Mouse (Mus musculus): ENCODE data around the gene Wdr95. TPM values are rescaled to one million over a fixed set of nuclear protein-coding genes. Genes with fewer than 3 reads are reported as not detected.
A peak's percentile ranks its signal among the peaks of the same experiment; 100 is the strongest.

Gene Wdr95
- polyA plus RNA-seq, 1 experiment from 2014 or later, result not detected

DNA sequence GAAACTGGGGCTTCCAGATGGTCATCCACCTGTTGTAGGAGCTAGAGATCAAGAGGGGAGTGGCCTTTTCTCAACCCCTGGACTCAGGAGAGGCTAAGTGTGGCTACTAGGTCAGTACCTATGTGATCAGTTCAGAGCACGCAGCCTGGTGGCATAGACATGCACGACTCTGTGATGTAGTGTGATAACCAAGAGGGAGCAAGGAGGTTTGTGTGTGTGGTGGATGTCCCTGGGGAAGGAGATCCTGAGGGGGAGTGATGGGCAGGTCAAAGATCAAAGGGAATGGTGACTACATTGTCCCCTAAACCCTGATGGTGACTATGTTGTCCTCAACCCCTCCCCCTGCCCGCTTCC, 83.7 kb downstream of the Wdr95 start:
- no peak for DNase-seq
- no peak overlapping the region for H3K4me2 ChIP-seq
- no peak overlapping the region for H3K9ac ChIP-seq
- H3K4me3 ChIP-seq (ENCODE audit: low read depth, low read length), result no peak overlapping the region
- no peaks in the 10 kb centered on the region for H3K4me1 ChIP-seq (ENCODE audit: insufficient read depth)
- no peaks in the 10 kb centered on the region for H3K27me3 ChIP-seq (ENCODE audit: insufficient read depth, low read length)
- H3K27ac ChIP-seq (ENCODE audit: low read depth), result no peak overlapping the region
- 80% methylated on average over 3 of the region's 3 CpGs for WGBS
- peaks cover 24% of the 10 kb centered on the region for H3K36me3 ChIP-seq (ENCODE audit: insufficient read depth)
- no peaks in the 10 kb centered on the region for H3K9me3 ChIP-seq (ENCODE audit: low read depth, low read length)
- ATAC-seq (ENCODE audit: insufficient read depth), result no peak
- no peak for TF ChIP-seq CTCF (IDR thresholded peaks at IDR 0.05; ENCODE audit: low read depth)

- H3K36me3 ChIP-seq (ENCODE audit: insufficient read depth), result peaks cover 30% of the 10 kb centered on the region
- 60% methylated on average over 10 of the region's 10 CpGs for WGBS
- H3K27me3 ChIP-seq (ENCODE audit: insufficient read depth, low read length), result no peaks in the 10 kb centered on the region
- no peak for TF ChIP-seq CTCF (IDR thresholded peaks at IDR 0.05; ENCODE audit: low read depth)
- H3K4me1 ChIP-seq (ENCODE audit: insufficient read depth), result no peaks in the 10 kb centered on the region
- DNase-seq, result no peak
- ATAC-seq (ENCODE audit: insufficient read depth), result no peak
- no peak overlapping the region for H3K9ac ChIP-seq
- H3K9me3 ChIP-seq (ENCODE audit: low read depth, low read length), result no peaks in the 10 kb centered on the region
- H3K4me2 ChIP-seq, result no peak overlapping the region
- no peak overlapping the region for H3K27ac ChIP-seq (ENCODE audit: low read depth)
- H3K4me3 ChIP-seq (ENCODE audit: low read depth, low read length), result no peak overlapping the region
Measured at GRCm38 (mm10) chr5:149612740-149613139, 84.3 kb downstream of the Wdr95 start.

DNA sequence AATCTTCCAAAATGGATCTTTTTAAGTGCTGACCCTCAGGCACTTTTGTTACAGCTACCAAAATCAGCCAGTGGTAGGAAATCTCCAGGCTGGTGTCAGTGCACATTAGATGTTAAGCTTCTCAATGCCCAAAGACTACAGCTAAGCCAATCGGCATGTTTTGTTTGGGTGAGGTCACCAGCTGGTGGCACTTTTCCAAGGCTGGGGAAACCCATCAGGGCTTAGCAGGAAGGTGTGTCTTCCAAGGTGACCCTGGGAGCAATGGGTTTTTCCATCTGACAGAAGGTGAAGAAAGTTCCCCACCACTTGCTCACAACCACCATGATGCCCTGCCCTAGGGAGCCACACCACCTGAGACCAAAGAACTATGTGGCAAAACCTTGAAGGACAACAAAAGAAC, 87.7 kb downstream of the Wdr95 start:
- 48% methylated on average over 1 of the region's 1 CpGs for WGBS
- H3K36me3 ChIP-seq (ENCODE audit: insufficient read depth), result peaks cover 64% of the 10 kb centered on the region

DNA sequence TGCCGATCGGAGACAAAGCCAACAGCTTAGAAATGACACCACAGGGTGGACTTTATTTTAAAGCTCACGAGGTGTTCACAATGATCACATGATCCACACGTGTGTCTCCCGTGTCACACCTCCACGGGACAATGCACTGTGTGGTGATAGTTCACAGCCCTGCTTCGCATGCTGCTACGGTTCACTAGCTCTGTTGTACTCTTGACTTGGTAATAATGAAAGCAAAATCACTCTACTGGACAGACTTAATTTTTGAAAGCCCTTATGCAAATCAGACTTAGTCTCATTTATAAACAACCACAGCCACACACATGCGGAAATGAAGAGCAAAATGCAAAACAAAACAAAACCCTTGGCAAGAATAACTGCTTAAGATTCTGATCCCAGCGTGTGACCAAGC, 88.3 kb downstream of the Wdr95 start:
- no peaks in the 10 kb centered on the region for H3K9me3 ChIP-seq (ENCODE audit: low read depth, low read length)
- DNase-seq, result no peak
- H3K27ac ChIP-seq (ENCODE audit: low read depth), result no peak overlapping the region
- peaks cover 70% of the 10 kb centered on the region for H3K36me3 ChIP-seq (ENCODE audit: insufficient read depth)
- no peaks in the 10 kb centered on the region for H3K4me1 ChIP-seq (ENCODE audit: insufficient read depth)
- no peak overlapping the region for H3K4me3 ChIP-seq (ENCODE audit: low read depth, low read length)
- no peaks in the 10 kb centered on the region for H3K27me3 ChIP-seq (ENCODE audit: insufficient read depth, low read length)
- no peak overlapping the region for H3K4me2 ChIP-seq
- TF ChIP-seq CTCF (IDR thresholded peaks at IDR 0.05; ENCODE audit: low read depth), result no peak
- no peak for ATAC-seq (ENCODE audit: insufficient read depth)
- 87% methylated on average over 10 of the region's 10 CpGs for WGBS
- H3K9ac ChIP-seq, result no peak overlapping the region

More for the DNA sequence above, 87.7 kb downstream of the Wdr95 start:
- Histone ChIP-seq H3K27ac (ENCODE audit: low read depth) (no peak overlapping the region), H3K27me3 (ENCODE audit: insufficient read depth, low read length) (no peaks in the 10 kb centered on the region), H3K4me2 (no peak overlapping the region), H3K9me3 (ENCODE audit: low read depth, low read length) (no peaks in the 10 kb centered on the region), H3K4me3 (ENCODE audit: low read depth, low read length) (no peak overlapping the region), H3K9ac (no peak overlapping the region), H3K4me1 (ENCODE audit: insufficient read depth) (no peaks in the 10 kb centered on the region)
- DNase-seq, result no peak
- TF ChIP-seq CTCF (IDR thresholded peaks at IDR 0.05; ENCODE audit: low read depth), result no peak
- ATAC-seq (ENCODE audit: insufficient read depth), result no peak

- no peak overlapping the region for H3K4me2 ChIP-seq
- no peak overlapping the region for H3K4me3 ChIP-seq (ENCODE audit: low read depth, low read length)
- H3K27ac ChIP-seq (ENCODE audit: low read depth), result no peak overlapping the region
- no peaks in the 10 kb centered on the region for H3K4me1 ChIP-seq (ENCODE audit: insufficient read depth)
- H3K9ac ChIP-seq, result no peak overlapping the region
- TF ChIP-seq CTCF (IDR thresholded peaks at IDR 0.05; ENCODE audit: low read depth), result no peak
- H3K9me3 ChIP-seq (ENCODE audit: low read depth, low read length), result no peaks in the 10 kb centered on the region
- H3K36me3 ChIP-seq (ENCODE audit: insufficient read depth), result peaks cover 80% of the 10 kb centered on the region
- DNase-seq, result no peak
- WGBS, result 90% methylated on average over 6 of the region's 6 CpGs
- H3K27me3 ChIP-seq (ENCODE audit: insufficient read depth, low read length), result no peaks in the 10 kb centered on the region
- no peak for ATAC-seq (ENCODE audit: insufficient read depth)
Measured at GRCm38 (mm10) chr5:149617776-149618425, 89.4 kb downstream of the Wdr95 start.

- Histone ChIP-seq H3K4me3 (ENCODE audit: low read depth, low read length) (no peak overlapping the region), H3K4me2 (no peak overlapping the region), H3K4me1 (ENCODE audit: insufficient read depth) (no peaks in the 10 kb centered on the region), H3K27ac (ENCODE audit: low read depth) (no peak overlapping the region), H3K36me3 (ENCODE audit: insufficient read depth) (peaks cover 98% of the 10 kb centered on the region), H3K9ac (no peak overlapping the region), H3K27me3 (ENCODE audit: insufficient read depth, low read length) (no peaks in the 10 kb centered on the region), H3K9me3 (ENCODE audit: low read depth, low read length) (no peaks in the 10 kb centered on the region)
- TF ChIP-seq CTCF (IDR thresholded peaks at IDR 0.05; ENCODE audit: low read depth), result no peak
- ATAC-seq (ENCODE audit: insufficient read depth), result no peak
- DNase-seq, result no peak
- 54% methylated on average over 7 of the region's 7 CpGs for WGBS
Measured at GRCm38 (mm10) chr5:149622152-149622551, 93.7 kb downstream of the Wdr95 start.

- H3K27ac ChIP-seq (ENCODE audit: low read depth), result no peak overlapping the region; the same call in 1 of the 2 replicates
- no peaks in the 10 kb centered on the region for H3K27me3 ChIP-seq (ENCODE audit: insufficient read depth, low read length)
- DNase-seq (peak; percentile 30), ATAC-seq (ENCODE audit: insufficient read depth) (no peak)
- no peaks in the 10 kb centered on the region for H3K9me3 ChIP-seq (ENCODE audit: low read depth, low read length)
- H3K4me2 ChIP-seq, result no peak overlapping the region
- no peak overlapping the region for H3K9ac ChIP-seq
- peaks cover 98% of the 10 kb centered on the region for H3K36me3 ChIP-seq (ENCODE audit: insufficient read depth)
- WGBS, result 37% methylated on average over 6 of the region's 6 CpGs
- no peak overlapping the region for H3K4me3 ChIP-seq (ENCODE audit: low read depth, low read length)
- no peaks in the 10 kb centered on the region for H3K4me1 ChIP-seq (ENCODE audit: insufficient read depth)
- no peak for TF ChIP-seq CTCF (IDR thresholded peaks at IDR 0.05; ENCODE audit: low read depth)
Measured at GRCm38 (mm10) chr5:149622644-149623043, 94.2 kb downstream of the Wdr95 start.

Data from lung, embryonic 14.5 days (tissue).